Mouse (Mus musculus) left cerebral cortex, adult 8-10 months (tissue): Measurements from ENCODE around the gene Ddt. TPM values are rescaled to one million over a fixed set of nuclear protein-coding genes. Genes with fewer than 3 reads are reported as not detected.
A peak's percentile ranks its signal among the peaks of the same experiment; 100 is the strongest.

Source experiments
- DNase-seq, 2 experiments: peaks; one replicate each; pipeline ENCODE4 v3.0.0; 2022; ENCODE audit warnings: low spot score in 2 of 2
- total RNA-seq, 4 experiments: library from RNA; stranded (reverse); gene quantifications; 2 replicates each; pipeline ENCODE4 v1.2.4; 2022

The Ddt gene
- 10 to 100 TPM; 41.6 to 58.4 (median 51.6) TPM for total RNA-seq

DNA sequence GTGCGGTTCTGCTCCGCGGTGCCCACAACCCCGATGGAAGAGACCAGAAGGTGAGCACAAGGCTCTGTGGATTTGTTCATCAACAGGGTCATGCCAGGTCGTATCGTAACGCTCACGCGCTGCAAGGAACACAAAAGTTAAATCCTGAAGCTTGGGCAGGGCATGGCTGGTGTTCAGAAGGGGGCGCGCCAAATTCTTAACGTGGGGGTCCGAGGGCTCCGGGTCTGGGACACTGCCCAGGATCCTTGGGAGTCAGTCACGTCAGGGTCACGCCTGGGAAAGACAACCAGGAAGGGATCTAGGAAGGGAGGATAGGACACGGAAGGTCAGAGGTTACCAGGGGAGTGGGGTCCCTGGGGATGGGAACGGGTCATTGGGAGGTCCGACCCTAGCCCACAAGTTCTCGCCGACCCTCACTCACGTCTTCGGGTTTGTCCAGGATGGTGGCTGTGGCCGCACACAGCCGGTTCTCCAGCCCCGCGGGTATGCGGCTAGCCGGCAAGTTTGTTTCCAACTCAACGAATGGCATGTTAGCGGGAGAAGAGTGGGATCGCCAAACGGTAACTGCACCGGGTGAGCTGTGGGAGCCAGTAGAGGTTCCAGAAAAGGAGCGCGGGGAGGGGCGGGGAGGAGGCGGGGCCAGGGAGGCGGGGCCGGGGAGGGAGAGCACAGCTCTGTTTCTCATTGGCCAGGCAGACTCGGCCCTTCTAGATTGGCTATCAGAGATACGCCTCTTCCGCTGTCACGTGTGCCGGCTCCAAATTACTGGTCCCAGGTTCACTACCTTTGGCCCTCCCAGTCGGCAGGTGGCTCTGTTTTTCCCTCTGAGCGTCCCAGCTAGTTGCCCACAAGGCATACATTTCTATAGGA is at the start of gene Ddt:
Ddt (minus strand) TSS at position 620 of the 870 bp plus-strand sequence.
- DNase-seq = peak; percentile 60 to 89

DNA sequence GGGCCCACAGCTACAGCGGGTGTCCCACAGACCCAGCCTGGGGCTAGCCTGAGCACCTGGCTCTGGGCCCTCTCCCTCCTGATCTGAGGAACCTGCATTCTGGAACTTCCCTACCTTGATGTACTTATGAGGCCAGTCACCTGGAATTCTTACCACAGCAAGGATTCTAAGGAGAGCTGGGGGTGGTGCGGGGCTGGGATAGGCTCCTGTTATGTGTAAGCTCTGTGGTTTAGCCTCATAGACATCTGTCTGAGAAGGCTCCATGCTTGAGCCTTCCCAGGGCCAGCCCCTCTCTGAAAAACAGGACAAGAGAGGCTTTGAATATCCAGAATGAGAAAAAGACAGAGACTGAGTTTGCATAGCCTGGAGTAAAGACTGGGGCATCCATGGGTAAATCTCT is 49.2 kb upstream of the Ddt start, which contains the start of gene Gstt4:
Gstt4 (minus strand) TSS at position 101 of the 400 bp plus-strand sequence.
- DNase-seq = no peak

DNA sequence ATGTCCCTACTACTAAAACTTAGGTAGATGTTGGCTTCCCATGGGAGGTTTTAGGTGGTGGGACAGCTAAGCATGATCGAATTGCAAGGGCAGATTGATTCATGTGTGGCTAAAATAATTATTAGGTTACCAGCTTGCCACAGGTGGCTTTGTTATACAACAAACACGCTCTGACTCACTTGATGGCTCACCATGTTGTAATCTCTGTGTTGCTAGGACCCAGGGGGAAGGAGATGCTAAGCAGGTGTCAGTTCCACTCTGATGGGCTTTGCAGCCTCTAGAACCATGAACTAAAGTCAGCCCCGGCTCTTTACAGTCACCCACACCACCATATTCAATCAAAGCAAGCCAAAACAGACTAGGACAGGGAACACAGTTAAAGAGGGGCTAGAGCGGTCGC is 46.7 kb upstream of the Ddt start:
- no peak for DNase-seq

DNA sequence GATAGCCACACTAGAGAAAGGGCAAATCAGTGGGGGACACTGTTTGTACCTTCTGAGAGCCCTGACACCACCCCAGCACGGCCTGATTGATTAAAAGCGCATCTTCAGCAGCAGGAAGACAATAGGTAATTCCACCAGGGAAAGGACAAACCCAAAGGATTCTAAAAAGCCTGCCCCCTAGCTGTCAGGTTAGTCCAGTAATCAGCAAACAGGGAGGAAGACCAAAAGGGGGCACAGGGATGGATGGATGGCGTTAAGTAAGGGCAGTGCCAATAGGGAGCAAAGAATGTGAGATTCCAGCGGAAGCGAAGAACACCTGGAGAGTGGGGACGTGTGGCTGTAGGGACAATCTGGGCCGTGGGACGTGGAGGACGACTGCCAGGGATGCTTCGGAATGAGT is 45.4 kb upstream of the Ddt start:
- no peak for DNase-seq

DNA sequence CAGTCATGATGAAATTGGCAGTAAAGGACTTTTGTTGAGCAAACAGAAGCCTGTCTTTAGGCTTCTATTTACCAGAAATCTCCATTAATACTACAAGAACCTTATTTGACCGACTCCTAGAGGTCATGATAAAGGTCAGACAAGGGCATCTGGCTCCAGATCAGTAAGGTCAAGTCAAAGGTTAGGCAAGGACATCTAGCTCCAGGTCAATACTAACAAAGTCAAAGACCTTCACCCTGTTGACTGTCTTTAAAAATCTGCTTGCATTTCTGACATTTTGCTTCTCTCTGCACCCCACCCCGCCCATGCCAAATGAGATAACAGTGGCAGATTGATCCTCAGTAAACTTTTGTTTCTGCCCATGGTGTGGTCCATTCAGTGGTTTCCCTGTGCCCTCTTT is 31.0 kb upstream of the Ddt start:
- no peak for DNase-seq

DNA sequence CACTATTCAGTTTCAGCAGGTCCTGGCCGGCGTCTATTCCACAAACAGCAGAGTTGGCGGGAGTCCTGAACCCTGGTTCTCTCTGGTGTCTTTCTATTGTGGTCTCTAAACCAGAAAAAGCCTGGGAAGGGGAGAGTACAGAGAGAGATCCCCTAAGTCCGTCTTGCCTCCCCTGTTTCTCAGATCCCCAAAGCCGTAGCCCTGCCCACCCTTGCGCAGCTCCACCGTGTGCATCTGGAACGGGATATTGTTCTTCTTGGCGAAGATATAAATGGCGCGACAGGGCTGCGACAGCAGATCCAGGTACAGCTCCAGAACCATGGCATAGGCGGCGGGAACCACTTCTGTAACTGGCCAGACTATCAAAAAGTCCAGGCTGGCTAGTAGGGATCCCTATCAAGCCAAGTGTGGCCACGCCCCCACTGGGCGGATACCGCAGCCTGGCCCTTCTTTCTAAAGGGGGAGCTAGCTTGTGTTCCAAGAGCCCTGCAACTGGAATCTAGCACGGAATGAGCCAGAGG is 25.0 kb upstream of the Ddt start, which contains the start of gene Gstt1:
Gstt1 (minus strand) TSS at position 409 of the 521 bp plus-strand sequence.
- DNase-seq = peak; percentile 30 to 31

DNA sequence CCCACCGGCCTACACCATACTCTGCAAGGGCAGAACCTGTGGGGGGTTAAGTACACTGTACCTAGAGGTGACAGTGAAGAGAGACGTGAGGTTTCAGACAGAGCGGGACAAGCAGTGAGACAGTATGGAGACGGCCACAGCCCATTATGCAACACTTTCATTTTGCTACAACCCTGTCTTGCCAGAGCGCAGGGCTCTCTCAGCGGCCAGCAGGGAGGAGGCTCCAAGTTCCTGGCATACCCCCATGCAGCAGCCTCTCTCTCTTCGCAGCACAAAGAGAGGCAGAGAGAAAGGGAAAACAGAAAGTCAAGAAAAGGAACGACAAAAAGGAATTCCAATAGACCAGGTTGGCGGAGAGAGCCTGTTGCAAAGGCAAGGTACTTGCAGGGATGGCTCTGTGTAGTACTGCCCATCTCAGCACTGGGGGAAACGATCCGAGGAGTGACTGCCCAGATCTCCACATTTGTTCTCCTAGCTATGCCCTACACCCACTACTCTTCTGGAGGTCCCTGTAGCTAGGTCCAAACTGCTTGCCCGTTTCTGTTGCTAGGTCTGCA is 24.5 kb upstream of the Ddt start:
- peak; percentile 39 to 44 for DNase-seq

DNA sequence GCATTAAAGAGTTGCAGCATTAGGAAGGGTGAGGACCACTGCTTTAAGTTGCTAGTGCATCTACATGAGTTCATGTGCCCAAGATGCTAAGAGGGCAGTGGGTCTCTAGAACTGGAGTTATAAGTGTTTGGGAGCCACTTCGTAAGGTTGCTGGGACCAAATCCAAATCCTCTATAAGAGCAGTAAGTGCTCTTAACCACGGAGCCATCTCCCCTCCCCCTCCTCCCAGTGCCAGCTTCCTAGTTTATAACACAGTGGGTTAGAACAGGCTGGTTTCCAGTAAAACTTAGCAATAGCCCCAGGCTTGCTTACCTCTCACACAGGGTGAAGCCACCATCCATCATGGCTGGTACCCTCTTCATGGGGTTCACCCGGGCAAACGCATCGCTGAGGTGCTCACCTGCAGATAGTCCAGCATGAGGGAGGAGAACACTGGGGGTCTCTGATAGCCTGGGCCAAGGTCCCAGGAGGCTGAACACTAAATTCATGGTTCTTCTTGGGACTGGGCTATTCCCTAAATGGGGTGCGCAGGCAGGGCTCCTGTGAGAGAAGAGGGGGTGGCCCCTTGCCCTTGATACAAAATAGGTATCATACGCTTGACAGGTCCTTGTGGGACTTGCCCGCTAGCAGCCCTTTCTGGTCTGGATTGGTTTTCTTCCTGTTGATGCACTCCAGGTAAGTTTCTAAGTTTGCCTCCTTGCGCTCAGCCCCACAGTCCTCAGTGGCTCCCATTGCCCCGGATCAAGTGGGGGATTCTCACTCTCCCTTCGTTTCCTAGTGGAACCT is 23.7 kb upstream of the Ddt start:
- no peak for DNase-seq

DNA sequence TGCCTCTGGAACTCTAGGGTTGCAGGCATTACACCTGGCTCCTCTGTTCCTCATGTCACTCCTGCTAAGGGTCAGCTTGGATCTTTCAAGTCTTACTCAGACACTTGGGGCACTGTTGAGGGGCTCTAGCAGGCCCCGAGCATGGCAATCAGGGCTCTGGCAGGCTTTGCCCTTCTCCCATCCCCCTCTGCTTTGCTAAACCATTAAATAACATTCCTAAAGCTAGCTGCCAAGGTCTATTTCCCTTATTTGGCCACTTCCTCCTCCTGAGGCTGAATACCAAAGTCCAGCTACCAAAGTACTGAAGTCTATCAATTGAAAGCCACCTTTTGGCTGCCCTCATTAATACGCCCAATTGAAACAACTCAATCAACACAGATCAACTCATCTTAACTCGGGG is 21.7 kb upstream of the Ddt start:
- no peak for DNase-seq

DNA sequence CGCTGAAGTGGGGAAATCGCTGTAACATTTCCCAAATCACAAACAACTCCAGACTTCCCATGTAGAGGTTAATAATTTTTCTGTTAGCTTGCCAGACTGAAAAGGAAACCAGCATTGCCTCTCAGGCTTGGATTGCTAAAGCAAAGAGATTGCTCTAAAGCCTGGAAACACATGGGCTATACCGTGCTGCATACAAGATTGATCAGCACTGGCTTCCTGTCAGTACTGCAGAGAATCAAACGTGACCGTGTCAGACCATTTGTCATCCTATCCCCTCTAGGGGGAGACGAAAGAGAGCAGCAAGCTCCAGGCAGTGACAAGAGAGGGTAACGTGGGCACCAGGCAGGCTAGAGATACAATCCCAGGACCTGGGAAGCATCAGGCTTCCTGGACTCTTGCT is 17.6 kb upstream of the Ddt start:
- DNase-seq = no peak

DNA sequence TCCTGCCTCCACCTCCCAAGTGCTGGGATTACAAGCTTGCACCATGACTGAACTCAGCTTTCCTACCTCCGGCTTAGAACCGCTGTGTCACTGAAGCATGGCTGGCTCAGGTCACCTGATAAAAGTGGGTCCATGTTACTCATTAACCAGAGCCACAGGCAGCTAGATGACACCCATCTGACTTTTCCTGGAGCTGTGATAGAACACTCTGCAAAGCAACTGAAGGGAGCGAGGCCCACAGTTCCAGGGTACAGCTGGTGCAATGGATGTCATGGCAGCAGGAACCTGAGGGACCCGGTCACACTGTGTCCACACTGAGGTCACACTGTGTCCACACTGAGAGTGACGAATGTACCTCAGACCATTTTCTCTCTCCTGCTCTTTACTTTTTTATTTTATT is 16.6 kb upstream of the Ddt start:
- DNase-seq = no peak

DNA sequence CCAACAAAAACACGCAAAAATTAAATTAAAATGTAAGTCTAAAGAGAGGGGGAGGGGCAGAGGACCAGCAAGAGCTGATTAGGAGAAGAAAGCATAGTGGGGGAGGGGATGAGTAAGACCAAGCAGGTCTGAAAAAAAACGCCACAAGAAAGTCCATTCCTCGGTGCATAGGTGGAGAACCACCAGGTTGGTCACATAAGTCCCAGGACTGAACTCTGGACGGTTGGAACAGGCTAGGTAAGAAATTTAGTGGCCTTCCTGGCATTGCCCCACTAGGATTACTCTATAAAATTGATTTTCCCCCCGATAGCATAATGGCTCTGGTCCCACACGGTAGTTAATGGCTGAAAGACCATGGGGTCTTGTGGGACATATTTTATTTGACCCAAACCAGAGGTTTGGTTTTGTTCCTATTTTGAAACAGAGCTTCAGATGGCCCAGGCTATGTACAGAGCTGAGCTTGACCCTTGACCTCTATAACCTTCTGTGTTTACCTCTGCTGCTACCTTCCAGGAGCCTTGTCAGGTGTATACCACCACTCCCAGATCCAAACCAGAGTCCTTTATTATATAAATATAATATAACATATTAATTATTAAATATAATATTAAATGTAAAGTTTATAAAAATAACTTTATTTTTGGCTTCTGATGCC is 16.0 kb upstream of the Ddt start:
- DNase-seq = no peak

DNA sequence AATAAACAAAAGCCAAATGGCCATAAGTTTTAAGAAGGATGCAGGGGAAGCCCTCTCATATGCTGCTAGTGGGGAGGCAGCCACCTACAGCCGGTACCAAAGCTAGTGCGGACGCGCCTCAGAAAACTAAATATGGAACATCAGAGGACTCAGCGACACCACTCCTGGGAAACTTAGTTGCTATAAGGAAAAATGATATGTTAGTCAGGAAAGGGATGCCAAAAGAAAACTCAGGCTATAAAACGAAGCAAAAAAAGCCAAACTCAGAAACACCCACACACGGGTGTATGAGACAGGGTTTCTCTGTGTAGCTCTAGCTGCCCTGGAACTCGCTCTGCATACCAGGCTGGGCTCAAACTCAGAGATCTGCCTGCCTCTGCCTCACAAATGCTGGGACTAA is 15.1 kb upstream of the Ddt start:
- DNase-seq = peak in 1 of 2 experiments; percentile 30

DNA sequence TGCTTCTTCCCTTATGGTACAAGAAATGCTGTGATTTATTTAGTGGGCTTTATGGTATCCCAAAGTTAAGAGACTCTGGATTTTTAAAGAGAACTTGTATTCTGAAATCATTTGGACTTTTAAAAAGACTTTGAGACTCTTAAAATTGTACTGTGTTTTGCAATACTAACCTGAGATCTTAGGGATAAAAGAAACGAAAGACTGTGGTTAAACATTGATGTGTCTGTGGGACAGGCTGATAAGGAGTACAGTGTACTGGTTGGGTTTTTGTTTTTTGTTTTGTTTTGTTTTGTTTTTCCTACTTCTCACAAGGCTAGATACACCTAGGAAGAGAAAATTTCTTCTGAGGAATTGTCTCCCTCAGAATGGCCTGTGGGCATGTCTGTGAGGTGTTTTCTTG is 12.2 kb upstream of the Ddt start:
- DNase-seq = no peak

DNA sequence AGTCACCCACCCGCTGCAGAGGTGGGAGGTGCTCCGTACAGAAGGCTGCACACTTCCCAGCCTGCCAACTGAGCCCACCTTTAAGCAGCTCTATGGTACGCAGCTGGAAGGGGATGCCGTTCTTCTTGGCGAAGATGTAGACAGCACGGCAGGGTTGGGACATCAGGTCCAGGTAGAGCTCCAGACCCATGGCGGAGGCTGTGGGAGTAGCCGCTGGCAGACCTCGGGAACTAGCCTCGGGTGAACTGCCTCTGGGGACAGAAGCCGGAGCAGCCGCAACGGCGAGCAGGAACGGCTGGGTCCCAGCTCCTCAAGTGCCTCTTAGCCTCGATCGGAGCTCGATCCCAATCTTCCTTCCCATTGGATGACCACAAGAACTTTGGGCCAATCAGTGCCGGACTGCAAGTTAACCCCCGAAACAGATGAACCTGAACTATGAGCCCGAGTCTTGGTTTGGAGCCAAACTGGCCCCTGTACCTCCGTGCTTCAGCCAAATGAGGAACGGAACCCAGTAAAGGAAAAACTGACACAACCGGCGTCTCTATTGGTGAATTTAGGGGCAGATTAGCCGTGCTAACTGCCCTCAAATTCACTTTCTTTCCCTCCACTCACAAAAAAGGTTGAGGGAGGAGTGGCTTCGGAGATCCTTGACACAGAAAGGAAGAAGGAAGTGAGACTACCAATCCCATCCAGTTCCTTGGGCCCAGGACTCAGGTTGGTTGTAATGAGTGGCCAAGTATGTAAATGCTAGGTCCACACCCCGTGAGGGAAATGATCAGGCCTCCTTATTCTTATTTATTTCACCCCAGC is 7.8 kb upstream of the Ddt start, which contains the start of the genes Gm20441 and Gstt3:
Gm20441 (minus strand) TSS at position 186 of the 810 bp plus-strand sequence.
Gstt3 (minus strand) TSS at position 646 of the 810 bp plus-strand sequence.
- no peak for DNase-seq

DNA sequence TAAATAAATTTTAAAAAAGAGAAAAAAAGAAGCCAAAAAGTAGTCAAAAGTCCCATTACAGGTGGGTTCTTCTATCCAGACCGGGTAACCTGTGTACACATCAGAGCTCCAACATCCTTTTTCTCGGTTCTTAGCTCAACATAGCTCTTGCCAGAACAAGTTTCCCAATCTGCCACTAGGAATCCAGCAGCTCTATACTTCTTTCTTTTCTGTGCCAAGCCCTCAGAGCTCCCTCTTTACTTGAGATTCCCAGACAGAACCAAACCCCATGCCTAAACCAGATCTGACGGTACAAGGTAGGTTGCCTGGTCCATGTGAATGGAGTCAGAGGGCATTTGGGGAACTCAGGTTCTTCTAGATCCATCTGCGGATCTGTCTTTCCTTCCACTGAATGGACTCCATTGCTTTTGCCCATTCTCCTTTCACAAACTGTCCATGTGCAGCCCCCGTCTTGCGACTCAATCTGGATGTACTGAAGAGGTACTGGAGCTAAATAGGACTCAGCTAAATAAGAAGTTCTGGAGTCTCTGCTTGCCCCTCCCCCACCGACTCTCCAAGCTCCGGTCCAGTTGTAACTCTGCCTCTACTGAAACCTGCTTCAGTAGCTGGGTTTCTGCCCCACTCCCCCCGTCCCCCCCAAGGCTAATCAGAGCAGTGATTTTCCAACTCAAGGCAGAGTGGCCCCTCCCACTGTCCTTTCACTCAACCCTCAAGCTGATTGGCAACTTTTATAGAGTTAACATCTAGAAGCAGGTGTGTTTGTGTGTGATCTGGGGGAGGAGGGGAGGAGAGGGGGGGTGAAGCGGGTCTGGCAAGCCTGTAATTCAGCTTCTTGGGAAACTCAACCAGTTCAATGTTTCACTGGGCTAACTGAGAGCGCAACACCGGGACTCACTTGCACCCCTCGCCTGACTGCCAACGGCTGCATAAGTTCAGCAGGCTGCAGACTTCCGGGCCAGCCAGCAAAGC is 6.3 kb upstream of the Ddt start:
- DNase-seq = no peak

DNA sequence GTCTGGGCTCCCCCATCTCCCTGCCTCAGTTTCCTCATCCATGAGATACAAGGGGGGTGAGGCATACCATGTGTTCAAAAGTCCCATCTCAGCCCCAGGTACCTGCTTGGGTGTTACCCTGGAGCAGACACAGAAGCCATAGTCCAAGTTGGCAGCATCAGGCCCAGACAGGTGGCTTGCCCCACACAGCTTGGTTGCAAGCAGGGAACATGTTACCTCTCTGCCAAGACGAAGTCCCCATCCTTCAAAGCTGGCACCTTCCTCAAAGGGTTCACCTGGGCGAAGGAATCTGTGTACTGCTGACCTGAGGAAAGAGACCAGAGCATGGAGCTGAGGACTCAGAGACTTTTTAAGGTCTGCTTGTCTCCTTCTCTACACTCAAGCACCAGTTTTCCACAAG is 4.7 kb upstream of the Ddt start:
- DNase-seq = no peak

DNA sequence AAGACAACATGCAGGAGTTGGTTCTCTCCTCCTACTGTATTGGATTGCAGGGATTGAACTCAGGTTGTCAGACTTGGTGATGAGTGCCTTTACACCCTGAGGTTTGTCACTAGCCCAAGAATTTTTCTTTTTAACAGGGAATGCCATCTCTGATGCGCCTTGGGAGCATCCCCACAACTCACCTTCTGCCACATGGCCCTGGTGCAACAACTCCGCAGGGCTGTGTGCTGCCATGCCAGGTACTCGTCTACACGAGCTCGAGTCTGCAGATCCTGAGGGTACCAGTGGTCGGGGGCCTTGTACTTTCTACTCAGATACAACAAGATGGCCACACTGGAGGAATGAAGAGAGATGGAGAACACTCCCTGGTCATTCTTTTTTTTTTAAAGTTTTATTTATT is 3.3 kb upstream of the Ddt start:
- DNase-seq = no peak

DNA sequence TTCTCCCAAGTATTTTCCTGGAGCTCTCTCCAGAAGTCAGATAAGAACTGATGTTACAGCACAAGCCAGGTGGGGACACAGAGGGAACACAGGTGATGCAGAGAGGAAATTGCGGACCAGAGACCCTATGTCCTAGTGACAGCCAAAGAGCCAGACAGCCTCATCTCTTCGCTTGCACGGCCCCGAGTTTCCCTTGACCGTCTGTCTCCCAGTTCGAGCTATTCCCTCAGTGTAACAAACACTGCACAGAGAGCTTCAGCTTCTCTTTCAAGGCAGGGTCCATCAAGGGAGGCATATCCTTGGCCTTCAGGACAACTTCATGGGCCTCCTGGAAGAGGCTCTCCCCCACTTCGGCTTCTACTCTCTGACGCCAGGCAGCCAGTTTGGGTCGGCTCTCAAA is 1.4 kb upstream of the Ddt start:
- DNase-seq = no peak
